Mouse (Mus musculus) brain, adult 10 weeks (tissue): ENCODE data around the gene Ear6. TPM values are rescaled to one million over a fixed set of nuclear protein-coding genes. Genes with fewer than 3 reads are reported as not detected.

Source experiments
- polyA plus RNA-seq: library from polyadenylated mRNA; stranded (reverse); fragments of 350-450 nt; fragmentation: Illumina TruSeq; extraction: RNeasy Lipid Tissue Mini Kit (QIAGEN cat#74804); gene quantifications from one replicate; pipeline ENCODE4 v1.2.3, GENCODE M21; 2015; ENCODE audit warnings: low read depth, low replicate concordance

The Ear6 gene
- polyA plus RNA-seq: not detected

DNA sequence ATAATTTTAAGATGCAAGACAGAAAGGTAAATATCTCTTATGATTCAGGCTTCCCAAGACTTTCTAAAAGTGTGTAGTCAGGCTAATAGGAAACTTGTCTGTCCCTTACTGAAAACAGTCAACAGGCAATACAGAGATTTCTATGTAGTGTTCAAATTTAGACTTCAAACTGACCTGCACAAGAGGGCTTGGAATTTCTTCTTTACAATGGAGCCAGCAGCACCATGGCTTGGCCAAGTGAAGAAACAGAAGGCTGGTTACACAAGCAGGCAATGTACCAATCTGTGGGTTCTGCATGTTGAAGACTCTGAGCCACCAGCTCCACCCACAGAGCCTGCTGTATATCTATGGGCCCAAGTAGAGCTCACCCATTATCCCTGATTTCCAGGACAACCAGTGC lies at the start of gene Ear6:
Gene Ear6 (plus strand): TSS at position 301 of the 400 bp plus-strand sequence.

DNA sequence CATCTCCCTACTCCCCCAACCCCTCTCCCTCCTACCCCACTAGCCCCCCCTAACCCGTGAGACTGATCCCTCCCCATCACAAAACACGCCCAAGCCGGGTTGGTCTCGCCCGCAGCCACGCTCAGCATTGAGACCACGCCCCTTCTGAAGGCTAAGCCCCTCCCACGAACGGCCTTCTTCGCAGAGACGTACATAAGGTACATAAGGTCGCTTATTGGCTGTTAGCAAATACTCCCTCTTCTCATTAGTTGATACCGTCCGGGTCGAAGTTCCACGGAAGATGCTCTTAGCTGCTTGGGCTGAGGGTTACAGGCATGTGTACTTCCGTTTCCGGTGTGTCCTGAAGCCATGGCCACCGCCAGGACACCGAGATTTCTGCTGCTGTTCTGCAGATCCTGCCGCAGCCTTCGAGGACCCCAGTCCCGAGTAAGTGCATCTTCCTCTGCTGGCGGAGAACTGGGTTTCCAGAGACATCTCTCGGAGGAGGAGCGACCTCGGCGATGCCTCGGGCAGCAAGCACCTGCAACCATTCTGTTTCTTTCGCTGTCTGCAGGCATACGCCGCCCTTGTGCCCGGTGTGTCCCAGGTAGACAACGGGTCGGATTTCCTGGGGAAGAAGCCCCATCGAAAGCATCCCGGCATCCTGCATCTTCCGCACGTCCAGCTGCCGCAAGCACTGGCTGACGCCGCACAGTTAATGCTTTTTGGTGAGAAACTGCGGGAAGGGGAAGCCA lies 31.3 kb downstream of the Ear6 start, which contains the start of gene Mettl17:
Gene Mettl17 (plus strand): TSS at position 245 of the 734 bp plus-strand sequence.

DNA sequence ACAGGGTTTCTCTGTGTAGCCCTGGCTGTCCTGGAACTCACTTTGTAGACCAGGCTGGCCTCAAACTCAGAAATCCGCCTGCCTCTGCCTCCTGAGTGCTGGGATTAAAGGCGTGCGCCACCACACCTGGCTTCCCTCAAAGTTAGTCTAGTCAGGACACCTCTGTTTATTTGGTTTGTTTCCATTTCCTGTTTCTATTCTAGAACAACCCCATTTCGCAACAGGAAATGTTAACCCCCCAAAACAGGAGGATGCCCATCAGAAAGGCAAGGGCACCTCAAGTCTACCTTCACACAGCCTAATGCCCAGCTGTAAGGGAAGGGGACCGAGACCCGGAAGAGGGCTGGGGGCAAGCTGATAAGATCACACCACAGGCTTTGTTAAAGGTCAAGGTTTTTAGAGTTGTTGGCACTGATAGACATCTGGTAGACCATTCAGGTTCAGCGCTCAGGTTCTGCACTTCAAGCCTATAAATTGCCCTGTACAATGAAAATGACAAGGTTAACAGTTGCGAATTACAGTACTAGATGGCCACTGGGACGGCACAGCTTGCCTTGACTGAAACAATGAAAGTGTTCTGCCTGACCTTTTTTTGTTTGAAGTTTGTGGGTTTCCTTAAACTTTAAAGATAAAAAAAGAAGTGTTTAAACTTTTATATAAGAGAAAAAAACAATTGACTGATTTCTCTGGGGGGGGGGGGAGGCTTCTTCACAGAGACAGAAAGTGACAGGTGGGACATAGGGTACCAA lies 38.9 kb downstream of the Ear6 start, which contains the start of gene Slc39a2:
Gene Slc39a2 (plus strand): TSS at position 699 of the 749 bp plus-strand sequence.

Other genes with a start within 250 kb of the Ear6 start
- not detected for gene Gm17078, start 242.4 kb upstream of the Ear6 start, polyA plus RNA-seq
- not detected for gene Gm4181, start 218.0 kb upstream of the Ear6 start, polyA plus RNA-seq
- gene Gm17079, start 158.2 kb upstream of the Ear6 start, polyA plus RNA-seq: not detected
- not detected for gene Gm5800, start 136.5 kb upstream of the Ear6 start, polyA plus RNA-seq
- gene Ang4, start 80.1 kb upstream of the Ear6 start, polyA plus RNA-seq: not detected
- gene AY358078, start 53.7 kb upstream of the Ear6 start, polyA plus RNA-seq: not detected
- 24.8 TPM for gene Mettl17, start 31.1 kb downstream of the Ear6 start, polyA plus RNA-seq
- gene Slc39a2, start 39.2 kb downstream of the Ear6 start, polyA plus RNA-seq: 8.1 TPM
- gene Ndrg2, start 60.5 kb downstream of the Ear6 start, polyA plus RNA-seq: 1,154 TPM
- gene Tppp2, start 64.7 kb downstream of the Ear6 start, polyA plus RNA-seq: not detected
- gene Rnase13, start 69.1 kb downstream of the Ear6 start, polyA plus RNA-seq: not detected
- gene Arhgef40, start 131.0 kb downstream of the Ear6 start, polyA plus RNA-seq: 33.4 TPM
- gene Tmem253, start 162.0 kb downstream of the Ear6 start, polyA plus RNA-seq: not detected
- gene Zfp219, start 167.0 kb downstream of the Ear6 start, polyA plus RNA-seq: 31.0 TPM
- not detected for gene Olfr221, start 188.8 kb downstream of the Ear6 start, polyA plus RNA-seq